ENCODE assay signal across 8 mouse cellular contexts in genomic region chr2:94398138-94398970, GRCm38 (mm10). TPM values are rescaled to one million over a fixed set of nuclear protein-coding genes. Genes with fewer than 3 reads are reported as not detected.
DNase-seq lines count a peak whose midpoint lies in the region; ATAC-seq and TF ChIP-seq lines count a peak whose summit lies in the region.

No protein-coding gene starts in this region.

- H3K9me3 ChIP-seq in embryonic facial prominence, embryonic 14.5 days (ENCODE audit: control insufficient read depth, low read length): no peaks in the 10 kb centered on the region
- no peaks in the 10 kb centered on the region for H3K9me3 ChIP-seq in embryonic facial prominence, embryonic 10.5 days
- no peaks in the 10 kb centered on the region for H3K9me3 ChIP-seq in heart, embryonic 12.5 days (replicated peaks)

- no peaks in the 10 kb centered on the region for H3K36me3 ChIP-seq in embryonic facial prominence, embryonic 14.5 days (ENCODE audit: control insufficient read depth, insufficient read depth, low read length)
- H3K36me3 ChIP-seq in embryonic facial prominence, embryonic 10.5 days (replicated peaks): peaks cover 8% of the 10 kb centered on the region; the same call in 1 of the 2 replicates
- H3K36me3 ChIP-seq in heart, embryonic 12.5 days: no peaks in the 10 kb centered on the region; the same call in 1 of the 2 replicates
- H3K36me3 ChIP-seq in myocyte (ENCODE audit: control insufficient read depth, insufficient read depth): no peaks in the 10 kb centered on the region

- 66% methylated on average over 8 of the region's 8 CpGs for WGBS in embryonic facial prominence, embryonic 14.5 days
- WGBS in embryonic facial prominence, embryonic 10.5 days: 79% methylated on average over 8 of the region's 8 CpGs
- WGBS in heart, embryonic 12.5 days: 61% methylated on average over 8 of the region's 8 CpGs

- no peak overlapping the region for H3K27ac ChIP-seq in embryonic facial prominence, embryonic 14.5 days (replicated peaks; ENCODE audit: low read depth, low read length)
- no peak overlapping the region for H3K27ac ChIP-seq in embryonic facial prominence, embryonic 10.5 days (replicated peaks)
- H3K27ac ChIP-seq in heart, embryonic 12.5 days (ENCODE audit: poor library complexity, severe bottlenecking): peak overlapping the region; percentile 33

- H3ac ChIP-seq in myocyte (ENCODE audit: control insufficient read depth, insufficient read length): no peak overlapping the region

- no peak for TF ChIP-seq POLR2A in myocyte (IDR thresholded peaks at IDR 0.05; ENCODE audit: insufficient read length, low read depth)

- peaks cover 56% of the 10 kb centered on the region for H3K79me2 ChIP-seq in myocyte (ENCODE audit: control insufficient read depth, insufficient read depth)

- ATAC-seq in embryonic facial prominence, embryonic 14.5 days (ENCODE audit: low read depth): peak; percentile 78; the same call in 1 of the 2 replicates
- ATAC-seq in heart, embryonic 12.5 days (ENCODE audit: insufficient number of reproducible peaks, low FRiP score): no peak
- no peak for ATAC-seq in erythroblast, adult 5-6 weeks (replicated peaks; ENCODE audit: low FRiP score, poor library complexity, severe bottlenecking)

- H3K4me1 ChIP-seq in embryonic facial prominence, embryonic 14.5 days (ENCODE audit: control insufficient read depth, insufficient read depth, low read length): no peaks in the 10 kb centered on the region
- H3K4me1 ChIP-seq in embryonic facial prominence, embryonic 10.5 days: 0 out of 2 replicates have a peak, but pooled peaks cover 3% of the 10 kb centered on the region
- peaks cover 34% of the 10 kb centered on the region for H3K4me1 ChIP-seq in heart, embryonic 12.5 days (replicated peaks)

- no peak overlapping the region for H3K4me2 ChIP-seq in embryonic facial prominence, embryonic 14.5 days (ENCODE audit: low read depth, low read length)
- no peak overlapping the region for H3K4me2 ChIP-seq in heart, embryonic 12.5 days
- H3K4me2 ChIP-seq in myocyte (ENCODE audit: low read depth): peak overlapping the region; percentile 58

- no peak overlapping the region for H3K4me3 ChIP-seq in embryonic facial prominence, embryonic 14.5 days (ENCODE audit: low read depth, low read length)
- no peak overlapping the region for H3K4me3 ChIP-seq in embryonic facial prominence, embryonic 10.5 days
- H3K4me3 ChIP-seq in heart, embryonic 12.5 days: no peak overlapping the region
- H3K4me3 ChIP-seq in myocyte: no peak overlapping the region

- H3K27me3 ChIP-seq in embryonic facial prominence, embryonic 14.5 days (replicated peaks; ENCODE audit: control insufficient read depth, insufficient read depth, low read length): no peaks in the 10 kb centered on the region
- no peaks in the 10 kb centered on the region for H3K27me3 ChIP-seq in embryonic facial prominence, embryonic 10.5 days (replicated peaks; ENCODE audit: low read depth, poor library complexity, severe bottlenecking)
- H3K27me3 ChIP-seq in heart, embryonic 12.5 days (replicated peaks): no peaks in the 10 kb centered on the region
- H3K27me3 ChIP-seq in myocyte (ENCODE audit: control insufficient read depth, insufficient read depth, insufficient read length): no peaks in the 10 kb centered on the region

- peak; percentile 39 for DNase-seq in embryonic facial prominence, embryonic 14.5 days (ENCODE audit: low spot score)
- DNase-seq in embryonic facial prominence, embryonic 10.5 days (ENCODE audit: low spot score): no peak
- DNase-seq in cerebellum, postnatal 14 days: peak; percentile 77 to 81
- peak; percentile 36 to 49 for DNase-seq in layer of hippocampus, postnatal 25 days (ENCODE audit: extremely low spot score in 1 of 2, low spot score in 1 of 2)
- no peak for DNase-seq in T-cell, adult 2 months (ENCODE audit: low spot score)

- no peak overlapping the region for H3K9ac ChIP-seq in embryonic facial prominence, embryonic 14.5 days (ENCODE audit: low read depth, low read length)
- H3K9ac ChIP-seq in heart, embryonic 12.5 days: no peak overlapping the region

TF ChIP-seq in myocyte, 11 proteins besides CTCF, POLR2A, EP300 and RAD21:
- TF ChIP-seq MYOG (IDR thresholded peaks at IDR 0.05; ENCODE audit: control insufficient read depth in 1 of 3, insufficient read depth in 1 of 3, insufficient read length in 2 of 3, low read depth in 2 of 3) (peak; percentile 93 to 96 (median 95)), SRF (IDR thresholded peaks at IDR 0.05; ENCODE audit: control insufficient read depth, insufficient read length, low read depth) (no peak), TCF12 (IDR thresholded peaks at IDR 0.05; ENCODE audit: insufficient read depth, poor library complexity, severe bottlenecking) (peak; percentile 24), CEBPB (IDR thresholded peaks at IDR 0.05; ENCODE audit: insufficient read depth, poor library complexity, severe bottlenecking) (0 out of 2 replicates have a peak, but pooled peaks have one; percentile 3), MYOD1 (IDR thresholded peaks at IDR 0.05; ENCODE audit: control insufficient read depth in 1 of 3, insufficient read length in 2 of 3, low read depth in 2 of 3) (peak; percentile 84 to 94 (median 89)), USF1 (IDR thresholded peaks at IDR 0.05; ENCODE audit: low read depth) (no peak)
TF ChIP-seq in myocyte: peak in this region for 4.

RNA-seq across cellular contexts. Expression of gene Ttc17, which starts 8.1 kb away (rescaled TPM):
- 16.9 and 17.8 TPM in 2 replicates for polyA plus RNA-seq in embryonic facial prominence, embryonic 14.5 days (2014; fragmentation: Nextera tagmentation; extraction: Ambion mirVana)
- 13.4 and 15.0 TPM in 2 replicates for polyA plus RNA-seq in embryonic facial prominence, embryonic 10.5 days (2016; fragmentation: Nextera tagmentation; extraction: Ambion mirVana)
- polyA plus RNA-seq in heart, embryonic 12.5 days (2016; fragmentation: Nextera tagmentation; extraction: Ambion mirVana): 16.1 and 16.7 TPM in 2 replicates
- total RNA-seq in layer of hippocampus, postnatal 25 days (2021): 10 to 100 TPM; 32.7 to 35.5 TPM
- 13.5 TPM for polyA plus RNA-seq in myocyte (2012; fragmentation: generic; extraction: Trizol)
- total RNA-seq in erythroblast, adult 5-6 weeks (2015; ENCODE audit: low replicate concordance): 3.5 and 11.5 TPM in 2 replicates
- total RNA-seq in erythroblast, adult 5-6 weeks (2017; ENCODE audit: low replicate concordance): 12.4 and 13.5 TPM in 2 replicates

RNA-seq across cellular contexts. Expression of gene Api5, which starts 39.6 kb away (rescaled TPM):
- polyA plus RNA-seq in embryonic facial prominence, embryonic 14.5 days (2014; fragmentation: Nextera tagmentation; extraction: Ambion mirVana): 139 and 150 TPM in 2 replicates
- polyA plus RNA-seq in embryonic facial prominence, embryonic 10.5 days (2016; fragmentation: Nextera tagmentation; extraction: Ambion mirVana): 224 and 230 TPM in 2 replicates
- 96.5 TPM in 2 replicates for polyA plus RNA-seq in heart, embryonic 12.5 days (2016; fragmentation: Nextera tagmentation; extraction: Ambion mirVana)
- 10 to 100 TPM; 58.6 to 64.6 TPM for total RNA-seq in layer of hippocampus, postnatal 25 days (2021)
- 24.9 TPM for polyA plus RNA-seq in myocyte (2012; fragmentation: generic; extraction: Trizol)
- 44.6 and 45.1 TPM in 2 replicates for total RNA-seq in erythroblast, adult 5-6 weeks (2015; ENCODE audit: low replicate concordance)
- 35.4 and 44.0 TPM in 2 replicates for total RNA-seq in erythroblast, adult 5-6 weeks (2017; ENCODE audit: low replicate concordance)

Comparison
In these comparisons a context has a peak if more than half of its experiments do, and no peak if none do; other contexts are left out.
1. DNase-seq: peak in embryonic facial prominence, embryonic 14.5 days (single experiment), cerebellum, postnatal 14 days (2 of 2) and layer of hippocampus, postnatal 25 days (2 of 2); none in embryonic facial prominence, embryonic 10.5 days (single experiment) and T-cell, adult 2 months (single experiment).